Mouse (Mus musculus): ENCODE results near the gene Tlx2. TPM values are rescaled to one million over a fixed set of nuclear protein-coding genes. Genes with fewer than 3 reads are reported as not detected.

The Tlx2 gene
- polyA plus RNA-seq, 1 experiment from 2014 or later, result 0.37 TPM

GRCm38 (mm10) chr6:83032769-83033191, 37.3 kb downstream of the Tlx2 start:
- Histone ChIP-seq H3K27ac (peak overlapping the region; percentile 83), H3K36me3 (no peaks in the 10 kb centered on the region), H3K4me1 (replicated peaks) (peaks cover 43% of the 10 kb centered on the region), H3K9me3 (replicated peaks) (no peaks in the 10 kb centered on the region), H3K4me2 (peak overlapping the region; percentile 85), H3K9ac (peak overlapping the region; percentile 68), H3K27me3 (peaks cover 30% of the 10 kb centered on the region), H3K4me3 (peak overlapping the region; percentile 77)
- peak; percentile 50 for ATAC-seq (replicated peaks; ENCODE audit: insufficient number of reproducible peaks, insufficient read depth, low FRiP score, low read depth)
- WGBS, result under 1% methylated on average over 31 of the region's 31 CpGs

- Histone ChIP-seq H3K27me3 (peaks cover 32% of the 10 kb centered on the region), H3K27ac (no peak overlapping the region), H3K4me3 (peak overlapping the region; percentile 77), H3K9me3 (replicated peaks) (no peaks in the 10 kb centered on the region), H3K4me2 (peak overlapping the region; percentile 85), H3K9ac (peak overlapping the region; percentile 68; the same call in 1 of the 2 replicates), H3K36me3 (no peaks in the 10 kb centered on the region), H3K4me1 (replicated peaks) (peaks cover 45% of the 10 kb centered on the region)
- WGBS, result 49% methylated on average over 18 of the region's 18 CpGs
- no peak for ATAC-seq (replicated peaks; ENCODE audit: insufficient number of reproducible peaks, insufficient read depth, low FRiP score, low read depth)
Measured at GRCm38 (mm10) chr6:83031921-83032590, 38.0 kb downstream of the Tlx2 start.

- H3K27me3 ChIP-seq, result peaks cover 35% of the 10 kb centered on the region
- ATAC-seq (replicated peaks; ENCODE audit: insufficient number of reproducible peaks, insufficient read depth, low FRiP score, low read depth), result no peak
- H3K4me2 ChIP-seq, result no peak overlapping the region
- H3K27ac ChIP-seq, result no peak overlapping the region
- H3K4me3 ChIP-seq, result no peak overlapping the region
- H3K36me3 ChIP-seq, result no peaks in the 10 kb centered on the region
- no peaks in the 10 kb centered on the region for H3K9me3 ChIP-seq (replicated peaks)
- H3K4me1 ChIP-seq (replicated peaks), result peaks cover 45% of the 10 kb centered on the region
- H3K9ac ChIP-seq, result no peak overlapping the region
- 77% methylated on average over 7 of the region's 7 CpGs for WGBS
Measured at GRCm38 (mm10) chr6:83031111-83031510, 39.0 kb downstream of the Tlx2 start.

GRCm38 (mm10) chr6:83029777-83030176, 40.3 kb downstream of the Tlx2 start:
- 50% methylated on average over 10 of the region's 10 CpGs for WGBS
- no peak overlapping the region for H3K27ac ChIP-seq
- H3K27me3 ChIP-seq, result peaks cover 35% of the 10 kb centered on the region
- no peak overlapping the region for H3K9ac ChIP-seq
- no peaks in the 10 kb centered on the region for H3K36me3 ChIP-seq
- H3K4me2 ChIP-seq, result no peak overlapping the region
- no peaks in the 10 kb centered on the region for H3K9me3 ChIP-seq (replicated peaks)
- H3K4me3 ChIP-seq, result no peak overlapping the region
- peaks cover 42% of the 10 kb centered on the region for H3K4me1 ChIP-seq (replicated peaks)
- ATAC-seq (replicated peaks; ENCODE audit: insufficient number of reproducible peaks, insufficient read depth, low FRiP score, low read depth), result no peak

GRCm38 (mm10) chr6:83027706-83028105, 42.4 kb downstream of the Tlx2 start:
- H3K27me3 ChIP-seq, result peaks cover 31% of the 10 kb centered on the region
- no peak overlapping the region for H3K9ac ChIP-seq
- H3K36me3 ChIP-seq, result no peaks in the 10 kb centered on the region
- peaks cover 28% of the 10 kb centered on the region for H3K4me1 ChIP-seq (replicated peaks)
- 48% methylated on average over 7 of the region's 9 CpGs for WGBS
- H3K9me3 ChIP-seq (replicated peaks), result no peaks in the 10 kb centered on the region
- H3K27ac ChIP-seq, result no peak overlapping the region
- no peak overlapping the region for H3K4me3 ChIP-seq
- no peak; the same call in 1 of the 2 replicates for ATAC-seq (replicated peaks; ENCODE audit: insufficient number of reproducible peaks, insufficient read depth, low FRiP score, low read depth)
- H3K4me2 ChIP-seq, result no peak overlapping the region

- H3K9me3 ChIP-seq (replicated peaks), result no peaks in the 10 kb centered on the region
- no peak overlapping the region for H3K4me2 ChIP-seq
- H3K4me1 ChIP-seq (replicated peaks), result peaks cover 24% of the 10 kb centered on the region
- ATAC-seq (replicated peaks; ENCODE audit: insufficient number of reproducible peaks, insufficient read depth, low FRiP score, low read depth), result no peak; the same call in 1 of the 2 replicates
- peaks cover 29% of the 10 kb centered on the region for H3K27me3 ChIP-seq
- no peaks in the 10 kb centered on the region for H3K36me3 ChIP-seq
- no peak overlapping the region for H3K27ac ChIP-seq
- WGBS, result 70% methylated on average over 8 of the region's 8 CpGs
- no peak overlapping the region for H3K9ac ChIP-seq
- H3K4me3 ChIP-seq, result no peak overlapping the region
Measured at GRCm38 (mm10) chr6:83027293-83027692, 42.8 kb downstream of the Tlx2 start.

GRCm38 (mm10) chr6:83025221-83025620, 44.9 kb downstream of the Tlx2 start:
- no peak overlapping the region for H3K27ac ChIP-seq
- H3K4me2 ChIP-seq, result no peak overlapping the region
- peaks cover 11% of the 10 kb centered on the region; the same call in 1 of the 2 replicates for H3K4me1 ChIP-seq (replicated peaks)
- no peak for ATAC-seq (replicated peaks; ENCODE audit: insufficient number of reproducible peaks, insufficient read depth, low FRiP score, low read depth)
- H3K9ac ChIP-seq, result no peak overlapping the region
- no peaks in the 10 kb centered on the region for H3K36me3 ChIP-seq
- peaks cover 14% of the 10 kb centered on the region; the same call in 1 of the 2 replicates for H3K27me3 ChIP-seq
- WGBS, result 82% methylated on average over 4 of the region's 4 CpGs
- H3K9me3 ChIP-seq (replicated peaks), result no peaks in the 10 kb centered on the region
- H3K4me3 ChIP-seq, result no peak overlapping the region

GRCm38 (mm10) chr6:83024421-83024820, 45.7 kb downstream of the Tlx2 start:
- H3K9me3 ChIP-seq (replicated peaks), result no peaks in the 10 kb centered on the region
- peaks cover 14% of the 10 kb centered on the region; the same call in 1 of the 2 replicates for H3K27me3 ChIP-seq
- H3K4me2 ChIP-seq, result no peak overlapping the region
- no peak overlapping the region for H3K9ac ChIP-seq
- no peak for ATAC-seq (replicated peaks; ENCODE audit: insufficient number of reproducible peaks, insufficient read depth, low FRiP score, low read depth)
- H3K36me3 ChIP-seq, result no peaks in the 10 kb centered on the region
- 65% methylated on average over 4 of the region's 4 CpGs for WGBS
- no peak overlapping the region for H3K27ac ChIP-seq
- no peak overlapping the region for H3K4me3 ChIP-seq
- 0 out of 2 replicates have a peak, but pooled peaks cover 8% of the 10 kb centered on the region for H3K4me1 ChIP-seq (replicated peaks)

GRCm38 (mm10) chr6:83023786-83024185, 46.3 kb downstream of the Tlx2 start:
- Histone ChIP-seq H3K4me1 (replicated peaks) (0 out of 2 replicates have a peak, but pooled peaks cover 8% of the 10 kb centered on the region), H3K27me3 (peaks cover 11% of the 10 kb centered on the region; the same call in 1 of the 2 replicates), H3K9ac (no peak overlapping the region), H3K9me3 (replicated peaks) (no peaks in the 10 kb centered on the region), H3K4me3 (no peak overlapping the region), H3K27ac (no peak overlapping the region), H3K36me3 (no peaks in the 10 kb centered on the region), H3K4me2 (no peak overlapping the region)
- no peak for ATAC-seq (replicated peaks; ENCODE audit: insufficient number of reproducible peaks, insufficient read depth, low FRiP score, low read depth)
- WGBS, result 91% methylated on average over 2 of the region's 2 CpGs

- Histone ChIP-seq H3K4me3 (no peak overlapping the region), H3K4me1 (replicated peaks) (0 out of 2 replicates have a peak, but pooled peaks cover 5% of the 10 kb centered on the region), H3K9me3 (replicated peaks) (no peaks in the 10 kb centered on the region), H3K4me2 (no peak overlapping the region), H3K36me3 (no peaks in the 10 kb centered on the region), H3K27ac (no peak overlapping the region), H3K9ac (no peak overlapping the region), H3K27me3 (0 out of 2 replicates have a peak, but pooled peaks cover 5% of the 10 kb centered on the region)
- WGBS, result 74% methylated on average over 9 of the region's 9 CpGs
- no peak for ATAC-seq (replicated peaks; ENCODE audit: insufficient number of reproducible peaks, insufficient read depth, low FRiP score, low read depth)
Measured at GRCm38 (mm10) chr6:83023008-83023407, 47.1 kb downstream of the Tlx2 start.

GRCm38 (mm10) chr6:83020836-83021593, 49.1 kb downstream of the Tlx2 start:
- Histone ChIP-seq H3K36me3 (no peaks in the 10 kb centered on the region), H3K4me1 (replicated peaks) (peaks cover 3% of the 10 kb centered on the region; the same call in 1 of the 2 replicates), H3K27ac (no peak overlapping the region), H3K9me3 (replicated peaks) (no peaks in the 10 kb centered on the region), H3K4me2 (no peak overlapping the region), H3K4me3 (no peak overlapping the region), H3K9ac (no peak overlapping the region), H3K27me3 (no peaks in the 10 kb centered on the region)
- 70% methylated on average over 4 of the region's 4 CpGs for WGBS
- no peak for ATAC-seq (replicated peaks; ENCODE audit: insufficient number of reproducible peaks, insufficient read depth, low FRiP score, low read depth)
